Mouse (Mus musculus) E14TG2a.4 (cell line): Measurements from ENCODE around the gene Cryga.

ENCODE experiments used
- CTCF ChIP-seq: conservative IDR thresholded peaks from 2 replicates; pipeline ENCODE4 v1.5.1; 2014; ENCODE audit warnings: low read length
- POU5F1 ChIP-seq: IDR thresholded peaks from 2 replicates; pipeline ENCODE4 v1.6.1; 2014; ENCODE audit warnings: low read length, borderline replicate concordance

DNA sequence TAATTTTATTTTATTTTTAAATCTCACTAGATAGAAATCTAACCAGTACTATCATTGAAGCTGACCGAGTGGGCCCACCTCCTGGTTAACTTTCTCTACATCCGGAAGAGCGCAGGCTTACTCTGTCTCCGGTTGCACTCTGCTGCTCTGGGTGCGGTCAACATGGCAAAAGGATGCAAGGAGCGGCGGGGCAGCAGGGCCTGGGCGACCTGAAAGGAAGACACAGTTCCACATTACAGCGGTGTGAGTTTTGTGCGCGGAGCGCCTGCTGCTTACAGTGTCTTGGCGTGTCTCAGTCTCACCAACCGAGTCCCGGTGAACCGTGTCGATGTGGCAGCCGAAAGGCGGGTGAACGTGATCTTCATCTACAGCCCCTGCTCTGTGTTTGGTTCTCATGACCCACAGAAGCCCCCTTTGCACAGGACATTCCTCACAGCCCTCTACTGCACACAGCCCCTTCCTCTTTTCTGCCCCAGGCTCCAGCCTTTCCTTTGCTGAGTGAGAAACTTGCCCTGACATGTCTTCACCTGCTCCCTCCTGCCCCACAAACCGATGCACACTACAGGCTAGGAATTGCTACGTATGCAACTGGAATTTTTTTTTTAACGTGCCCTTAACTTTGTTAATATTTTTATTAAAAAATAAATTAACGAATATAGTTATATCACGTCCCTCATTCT lies 6.7 kb upstream of the Cryga start:
- TF ChIP-seq CTCF (no peak), POU5F1 (no peak)
